Mouse (Mus musculus): ENCODE results near the gene Mbl1. TPM values are rescaled to one million over a fixed set of nuclear protein-coding genes. Genes with fewer than 3 reads are reported as not detected.

The Mbl1 gene
- polyA plus RNA-seq, 1 experiment from 2014 or later = not detected

Other genes starting within 250 kb of the Mbl1 start
- gene Tspan14, start 184.7 kb upstream of the Mbl1 start, polyA plus RNA-seq (2016; fragmentation: Nextera tagmentation; extraction: Ambion mirVana) = 95.5 and 95.7 TPM in 2 replicates
- 45.2 and 52.6 TPM in 2 replicates for gene Fam213a, start 137.7 kb upstream of the Mbl1 start, polyA plus RNA-seq (2016; fragmentation: Nextera tagmentation; extraction: Ambion mirVana)
- 0.47 and 0.64 TPM in 2 replicates for gene Dydc2, start 82.2 kb upstream of the Mbl1 start, polyA plus RNA-seq (2016; fragmentation: Nextera tagmentation; extraction: Ambion mirVana)
- not detected in 2 replicates for gene Dydc1, start 78.5 kb upstream of the Mbl1 start, polyA plus RNA-seq (2016; fragmentation: Nextera tagmentation; extraction: Ambion mirVana)
- gene Mat1a, start 46.4 kb upstream of the Mbl1 start, polyA plus RNA-seq (2016; fragmentation: Nextera tagmentation; extraction: Ambion mirVana) = not detected in 2 replicates
- gene Sftpa1, start 19.7 kb upstream of the Mbl1 start, polyA plus RNA-seq (2016; fragmentation: Nextera tagmentation; extraction: Ambion mirVana) = not detected in 2 replicates
- gene Sftpd, start 33.7 kb downstream of the Mbl1 start, polyA plus RNA-seq (2016; fragmentation: Nextera tagmentation; extraction: Ambion mirVana) = not detected in 2 replicates
- gene Gm2832, start 127.3 kb downstream of the Mbl1 start, polyA plus RNA-seq (2016; fragmentation: Nextera tagmentation; extraction: Ambion mirVana) = 0.11 TPM in 1 of 2 replicates, not detected in the other
- not detected in 2 replicates for gene Gm5798, start 197.2 kb downstream of the Mbl1 start, polyA plus RNA-seq (2016; fragmentation: Nextera tagmentation; extraction: Ambion mirVana)
- gene Gm7945, start 234.9 kb downstream of the Mbl1 start, polyA plus RNA-seq (2016; fragmentation: Nextera tagmentation; extraction: Ambion mirVana) = not detected in 2 replicates

All from hindbrain, embryonic 10.5 days (tissue).